Mouse (Mus musculus) midbrain, embryonic 15.5 days (tissue): ENCODE measurements around the gene Wdr76. TPM values are rescaled to one million over a fixed set of nuclear protein-coding genes. Genes with fewer than 3 reads are reported as not detected.
"Not testable (repeated sequence)": the region's sequence is repeated elsewhere in the genome, so short reads cannot be mapped to it uniquely, and the experiment has no call there.

Experiments
- ATAC-seq: fragments of 200-750 bp; cut with Nextera tagmentation; replicated peaks from 2 replicates; pipeline ENCODE4 v1.8.0; 2017; ENCODE audit warnings: moderate TSS enrichment
- H3K27ac ChIP-seq: fragments of 300-500 bp; sonication (generic); 2 replicates; pipeline ENCODE4 v1.5.1; 2015; ENCODE audit warnings: mild to moderate bottlenecking, inconsistent platforms
- H3K27me3 ChIP-seq: fragments of 300-500 bp; sonication (generic); replicated peaks from 2 replicates; pipeline ENCODE4 v1.6.1; 2015; ENCODE audit warnings: inconsistent platforms
- H3K36me3 ChIP-seq: fragments of 300-500 bp; sonication (generic); replicated peaks from 2 replicates; pipeline ENCODE4 v1.6.1; 2015; ENCODE audit warnings: inconsistent platforms
- H3K4me1 ChIP-seq: fragments of 300-500 bp; sonication (generic); 2 replicates; pipeline ENCODE4 v1.6.1; 2015; ENCODE audit warnings: inconsistent platforms
- H3K4me2 ChIP-seq: fragments of 300-500 bp; sonication (generic); 2 replicates; pipeline ENCODE4 v1.6.1; 2015; ENCODE audit warnings: inconsistent platforms, mild to moderate bottlenecking, moderate library complexity
- H3K4me3 ChIP-seq: fragments of 300-500 bp; sonication (generic); 2 replicates; pipeline ENCODE4 v1.5.1; 2015; ENCODE audit warnings: mild to moderate bottlenecking, inconsistent platforms
- H3K9ac ChIP-seq: fragments of 300-500 bp; sonication (generic); 2 replicates; pipeline ENCODE4 v1.6.1; 2015; ENCODE audit warnings: mild to moderate bottlenecking, inconsistent platforms
- H3K9me3 ChIP-seq: fragments of 300-500 bp; sonication (generic); 2 replicates; pipeline ENCODE4 v1.6.1; 2016; ENCODE audit warnings: inconsistent platforms
- WGBS: fragments of 180-500 bp; shearing (Covaris S2); methylation state at CpG from one replicate; pipeline ENCODE4 v1.1.7; 2015; ENCODE audit warnings: mixed read lengths; 5-methylcytosine and 5-hydroxymethylcytosine counted together
- polyA plus RNA-seq: library from polyadenylated mRNA; unstranded; fragments of >200 nt; fragmentation: Nextera tagmentation; extraction: Ambion mirVana; gene quantifications from 2 replicates; pipeline ENCODE4 v1.2.1, GENCODE M21; 2015

Gene Wdr76
- polyA plus RNA-seq, result 4.5 and 4.8 TPM in 2 replicates

DNA sequence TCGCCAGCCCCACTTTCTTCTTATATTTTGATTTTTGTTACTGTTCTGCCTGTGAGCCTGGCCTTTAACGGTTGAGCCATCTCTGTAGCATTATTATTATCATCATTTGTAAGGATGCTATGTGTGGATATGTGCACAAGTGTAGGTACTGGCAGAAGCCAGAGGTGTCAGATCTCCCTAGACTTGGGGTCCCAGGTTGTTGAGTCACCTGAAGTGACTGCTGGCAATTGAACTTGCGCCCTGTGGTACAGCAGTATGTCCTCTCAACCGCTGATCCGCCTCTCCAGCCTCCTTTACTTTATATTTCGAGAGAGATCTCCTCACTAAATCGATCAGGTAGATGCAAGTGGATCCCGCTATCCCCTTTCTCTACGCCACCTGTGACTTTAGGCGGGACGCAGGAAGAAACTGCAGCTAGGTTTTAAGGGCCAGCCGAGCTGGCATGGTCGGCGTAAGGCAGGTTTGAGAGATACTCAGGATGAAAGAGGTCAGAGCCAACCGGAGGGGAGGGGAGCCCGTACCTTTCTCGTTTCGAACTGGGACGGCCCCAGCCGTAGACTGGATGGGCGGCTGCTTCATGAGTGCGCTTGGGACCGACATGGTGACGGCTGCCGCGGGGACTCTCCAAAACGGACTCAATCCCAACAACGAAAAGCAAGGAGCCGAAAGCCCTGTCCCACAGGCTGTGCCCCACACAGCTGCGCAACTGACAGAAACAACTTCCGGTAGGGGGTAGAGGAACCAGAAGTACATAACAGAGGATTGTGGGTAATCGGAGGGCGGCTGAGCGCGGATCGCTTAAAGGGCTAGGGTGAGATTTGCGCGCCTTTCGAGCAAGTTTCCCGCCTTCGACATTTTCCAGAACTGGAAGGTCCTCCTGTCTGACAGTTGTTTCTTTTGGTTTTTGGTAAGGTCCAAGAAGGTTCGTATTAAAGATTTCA, at the start of gene Wdr76, which contains the start of gene Mfap1a:
Wdr76 (plus strand) TSS at position 782 of the 941 bp plus-strand sequence.
Mfap1a (minus strand) TSS at position 724 of the 941 bp plus-strand sequence.
- 5% methylated on average over 42 of the region's 42 CpGs for WGBS
- Histone ChIP-seq H3K4me1 (peaks cover 21% of the 10 kb centered on the region), H3K4me2 (peak within 1 kb of the TSS; percentile 73), H3K27ac (peak within 1 kb of the TSS; percentile 73; the same call in 1 of the 2 replicates), H3K9ac (peak within 1 kb of the TSS; percentile 63), H3K4me3 (peak within 1 kb of the TSS; percentile 69)
- not testable (repeated sequence) for H3K36me3 ChIP-seq, H3K9me3 ChIP-seq, H3K27me3 ChIP-seq
- peak; percentile 92 for ATAC-seq

GRCm38 (mm10) chr2:121460071-121460470, 46.5 kb upstream of the Wdr76 start:
- WGBS, result 68% methylated on average over 2 of the region's 2 CpGs
- Histone ChIP-seq H3K27ac (no peak overlapping the region), H3K9ac (no peak overlapping the region), H3K9me3 (no peaks in the 10 kb centered on the region), H3K4me1 (peaks cover 17% of the 10 kb centered on the region), H3K36me3 (peaks cover 17% of the 10 kb centered on the region; the same call in 1 of the 2 replicates), H3K4me3 (no peak overlapping the region), H3K4me2 (no peak overlapping the region), H3K27me3 (no peaks in the 10 kb centered on the region)
- no peak for ATAC-seq

GRCm38 (mm10) chr2:121468982-121469381, 37.5 kb upstream of the Wdr76 start:
- not testable (repeated sequence) for ATAC-seq

DNA sequence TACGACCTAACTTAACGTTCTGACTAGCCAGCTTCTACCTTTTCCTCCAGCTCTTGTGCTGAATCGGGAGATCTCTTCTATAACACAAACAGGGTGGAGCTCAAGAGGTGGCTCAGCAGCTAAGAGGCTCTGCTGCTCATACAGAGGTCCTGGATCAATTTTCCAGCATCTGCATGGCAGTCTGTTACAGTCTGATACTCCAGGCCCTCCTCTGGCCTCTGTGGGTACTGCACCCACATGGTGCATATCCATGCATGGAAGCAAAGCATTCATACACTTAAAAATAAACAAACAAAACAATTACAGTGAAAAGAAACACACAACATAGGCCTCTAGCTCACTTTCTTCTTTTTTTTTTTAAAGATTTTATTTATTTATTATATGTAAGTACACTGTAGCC, 33.7 kb upstream of the Wdr76 start:
- not testable (repeated sequence) for H3K27me3 ChIP-seq, H3K36me3 ChIP-seq, H3K9me3 ChIP-seq, H3K4me1 ChIP-seq, H3K4me3 ChIP-seq, H3K27ac ChIP-seq, H3K9ac ChIP-seq, ATAC-seq
- peak overlapping the region; percentile 73; the same call in 1 of the 2 replicates for H3K4me2 ChIP-seq
- WGBS, result 99% methylated on average over 3 of the region's 3 CpGs

More at GRCm38 (mm10) chr2:121468982-121469381, 37.5 kb upstream of the Wdr76 start:
- H3K27ac ChIP-seq, H3K36me3 ChIP-seq, H3K4me1 ChIP-seq, H3K4me2 ChIP-seq, H3K9ac ChIP-seq, H3K27me3 ChIP-seq, H3K4me3 ChIP-seq, H3K9me3 ChIP-seq: not testable (repeated sequence)
- WGBS, result 70% methylated on average over 3 of the region's 6 CpGs

DNA sequence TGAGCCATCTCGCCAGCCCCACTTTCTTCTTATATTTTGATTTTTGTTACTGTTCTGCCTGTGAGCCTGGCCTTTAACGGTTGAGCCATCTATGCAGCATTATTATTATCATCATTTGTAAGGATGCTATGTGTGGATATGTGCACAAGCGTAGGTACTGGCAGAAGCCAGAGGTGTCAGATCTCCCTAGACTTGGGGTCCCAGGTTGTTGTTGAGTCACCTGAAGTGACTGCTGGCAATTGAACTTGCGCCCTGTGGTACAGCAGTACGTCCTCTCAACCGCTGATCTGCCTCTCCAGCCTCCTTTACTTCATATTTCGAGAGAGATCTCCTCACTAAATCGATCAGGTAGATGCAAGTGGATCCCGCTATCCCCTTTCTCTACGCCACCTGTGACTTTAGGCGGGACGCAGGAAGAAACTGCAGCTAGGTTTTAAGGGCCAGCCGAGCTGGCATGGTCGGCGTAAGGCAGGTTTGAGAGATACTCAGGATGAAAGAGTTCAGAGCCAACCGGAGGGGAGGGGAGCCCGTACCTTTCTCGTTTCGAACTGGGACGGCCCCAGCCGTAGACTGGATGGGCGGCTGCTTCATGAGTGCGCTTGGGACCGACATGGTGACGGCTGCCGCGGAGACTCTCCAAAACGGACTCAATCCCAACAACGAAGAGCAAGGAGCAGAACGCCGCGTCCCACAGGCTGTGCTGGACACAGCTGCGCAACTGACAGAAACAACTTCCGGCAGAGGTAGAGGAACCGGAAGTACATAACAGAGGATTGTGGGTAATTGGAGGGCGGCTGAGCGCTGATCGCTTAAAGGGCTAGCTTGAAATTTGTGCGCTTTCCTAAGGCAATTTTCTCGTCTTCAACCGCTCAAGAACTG, 33.0 kb upstream of the Wdr76 start, which contains the start of gene Mfap1b:
Mfap1b (minus strand) TSS at position 767 of the 879 bp plus-strand sequence.
- H3K4me1 ChIP-seq, H3K36me3 ChIP-seq, H3K9me3 ChIP-seq, H3K27me3 ChIP-seq: not testable (repeated sequence)
- Histone ChIP-seq H3K4me2 (peak within 1 kb of the TSS; percentile 73), H3K4me3 (peak within 1 kb of the TSS; percentile 69), H3K27ac (peak within 1 kb of the TSS; percentile 75), H3K9ac (peak within 1 kb of the TSS; percentile 81)
- ATAC-seq, result peak; percentile 98
- WGBS, result 8% methylated on average over 41 of the region's 41 CpGs

GRCm38 (mm10) chr2:121474180-121474535, 32.4 kb upstream of the Wdr76 start:
- no peak; the same call in 1 of the 2 replicates for ATAC-seq
- Histone ChIP-seq H3K9me3 (no peaks in the 10 kb centered on the region), H3K4me3 (peak overlapping the region; percentile 69), H3K4me1 (peaks cover 8% of the 10 kb centered on the region; the same call in 1 of the 2 replicates), H3K9ac (peak overlapping the region; percentile 81; the same call in 1 of the 2 replicates), H3K36me3 (no peaks in the 10 kb centered on the region), H3K27me3 (no peaks in the 10 kb centered on the region), H3K27ac (peak overlapping the region; percentile 75), H3K4me2 (peak overlapping the region; percentile 73)
- 38% methylated on average over 8 of the region's 8 CpGs for WGBS

GRCm38 (mm10) chr2:121475306-121475705, 31.2 kb upstream of the Wdr76 start:
- not testable (repeated sequence) for H3K4me1 ChIP-seq, H3K27ac ChIP-seq, ATAC-seq, H3K4me2 ChIP-seq, H3K4me3 ChIP-seq, H3K9me3 ChIP-seq, H3K27me3 ChIP-seq, H3K36me3 ChIP-seq, H3K9ac ChIP-seq
- 96% methylated on average over 2 of the region's 2 CpGs for WGBS

GRCm38 (mm10) chr2:121477491-121478266, 28.8 kb upstream of the Wdr76 start:
- 86% methylated on average over 3 of the region's 3 CpGs for WGBS
- Histone ChIP-seq H3K27me3 (no peaks in the 10 kb centered on the region), H3K27ac (no peak overlapping the region), H3K4me2 (no peak overlapping the region), H3K9me3 (no peaks in the 10 kb centered on the region), H3K9ac (no peak overlapping the region), H3K4me3 (no peak overlapping the region), H3K4me1 (peaks cover 8% of the 10 kb centered on the region; the same call in 1 of the 2 replicates), H3K36me3 (no peaks in the 10 kb centered on the region)
- ATAC-seq, result no peak

DNA sequence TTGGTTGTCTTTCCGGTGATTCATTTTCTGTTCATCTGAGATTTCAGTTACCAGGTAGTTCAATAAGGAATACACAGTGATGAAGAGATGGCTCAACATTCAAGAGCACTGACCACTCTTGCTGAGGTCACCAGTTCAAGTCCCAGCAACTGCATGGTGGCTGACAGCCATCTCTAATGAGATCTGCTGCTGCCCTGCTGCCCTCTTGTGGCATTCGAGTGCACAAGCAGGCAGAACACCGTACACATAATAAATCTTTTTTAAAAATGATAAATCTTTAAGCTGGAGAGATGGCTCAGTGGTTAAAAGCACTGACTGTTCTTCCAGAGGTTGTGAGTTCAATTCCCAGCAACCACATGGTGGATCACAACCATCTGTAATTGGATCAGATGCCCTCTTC, 26.0 kb upstream of the Wdr76 start:
- WGBS, result 57% methylated on average over 3 of the region's 3 CpGs
- no peak for ATAC-seq

GRCm38 (mm10) chr2:121480916-121481315, 25.6 kb upstream of the Wdr76 start:
- not testable (repeated sequence) for ATAC-seq, H3K27me3 ChIP-seq, H3K9me3 ChIP-seq, H3K9ac ChIP-seq, H3K4me2 ChIP-seq, H3K36me3 ChIP-seq, H3K4me1 ChIP-seq, H3K27ac ChIP-seq, H3K4me3 ChIP-seq
- 88% methylated on average over 13 of the region's 13 CpGs for WGBS

More for the DNA sequence above, 26.0 kb upstream of the Wdr76 start:
- H3K36me3 ChIP-seq, result no peaks in the 10 kb centered on the region
- no peaks in the 10 kb centered on the region for H3K27me3 ChIP-seq
- no peak overlapping the region for H3K9ac ChIP-seq
- H3K4me3 ChIP-seq, result no peak overlapping the region
- H3K4me1 ChIP-seq, result no peaks in the 10 kb centered on the region
- H3K27ac ChIP-seq, result no peak overlapping the region
- no peak overlapping the region for H3K4me2 ChIP-seq
- no peaks in the 10 kb centered on the region for H3K9me3 ChIP-seq

GRCm38 (mm10) chr2:121483576-121483975, 22.9 kb upstream of the Wdr76 start:
- no peaks in the 10 kb centered on the region for H3K27me3 ChIP-seq
- no peak for ATAC-seq
- no peak overlapping the region for H3K4me3 ChIP-seq
- no peaks in the 10 kb centered on the region for H3K36me3 ChIP-seq
- no peaks in the 10 kb centered on the region for H3K4me1 ChIP-seq
- no peak overlapping the region for H3K4me2 ChIP-seq
- peak overlapping the region; percentile 9; the same call in 1 of the 2 replicates for H3K27ac ChIP-seq
- 43% methylated on average over 8 of the region's 8 CpGs for WGBS
- no peak overlapping the region for H3K9ac ChIP-seq
- H3K9me3 ChIP-seq, result no peaks in the 10 kb centered on the region
